In the genomic region with DNA sequence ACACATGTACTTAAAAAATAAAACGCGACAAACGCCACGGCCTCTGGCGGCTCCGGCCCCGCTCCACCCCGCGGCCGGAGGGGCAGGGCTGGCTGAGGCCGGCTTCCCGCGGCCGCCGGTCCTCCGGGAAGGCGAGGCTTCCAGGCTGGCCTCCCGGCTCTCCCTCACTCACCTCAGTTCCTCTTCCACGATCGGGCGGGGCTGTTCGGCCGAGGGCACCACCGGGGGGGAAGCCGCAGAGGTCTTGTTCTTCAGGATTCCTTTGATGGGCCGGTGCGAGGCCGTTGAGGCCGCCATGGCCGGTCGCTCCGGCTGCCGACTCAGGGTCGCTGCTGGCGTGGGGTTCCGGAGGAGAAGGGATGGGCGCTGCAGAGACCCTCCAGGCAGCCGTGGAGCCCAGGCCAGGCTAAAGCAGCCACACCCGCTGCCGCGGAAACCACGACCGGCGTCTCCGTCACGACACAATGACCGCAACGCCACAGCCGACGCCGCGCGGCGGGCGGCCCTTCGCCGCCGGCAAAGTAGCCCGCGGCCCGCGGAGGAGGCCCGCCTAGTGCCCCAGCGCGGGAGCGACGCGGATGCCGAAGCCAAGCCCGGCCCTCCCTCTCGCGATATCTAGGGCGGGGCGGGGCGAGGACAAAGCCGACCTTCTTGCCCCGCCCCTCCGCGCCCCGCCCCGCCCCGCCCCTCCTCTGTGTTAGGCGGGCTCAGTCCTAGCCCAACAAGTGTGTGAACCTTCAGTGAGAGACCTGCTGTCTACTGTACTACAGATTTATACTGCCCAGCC, we compare ENCODE assay signal across 8 mouse cellular contexts. TPM values are rescaled to one million over a fixed set of nuclear protein-coding genes. Genes with fewer than 3 reads are reported as not detected.
A peak's percentile ranks its signal among the peaks of the same experiment; 100 is the strongest.
DNase-seq lines count a peak whose midpoint lies in the region; ATAC-seq and TF ChIP-seq lines count a peak whose summit lies in the region.

Gene Ppp1r2 (minus strand): TSS at position 604 of the 787 bp plus-strand sequence.

- peaks cover 7% of the 10 kb centered on the region for H3K36me3 ChIP-seq in heart, embryonic 10.5 days
- no peaks in the 10 kb centered on the region; the same call in 1 of the 2 replicates for H3K36me3 ChIP-seq in kidney, embryonic 14.5 days (ENCODE audit: control insufficient read depth, insufficient read depth, low read length)
- no peaks in the 10 kb centered on the region for H3K36me3 ChIP-seq in liver, adult 2 months (ENCODE audit: control insufficient read depth, insufficient read depth, low read length)

- ATAC-seq in kidney, embryonic 14.5 days (ENCODE audit: low FRiP score, low TSS enrichment), result peak; percentile 97
- peak; percentile 89 for ATAC-seq in monocyte, adult 5-6 weeks (replicated peaks; ENCODE audit: insufficient number of reproducible peaks, low FRiP score, low TSS enrichment, poor library complexity, severe bottlenecking)

- H3K79me2 ChIP-seq in liver, adult 2 months (ENCODE audit: control insufficient read depth, insufficient read depth, low read length), result peaks cover 24% of the 10 kb centered on the region; the same call in 1 of the 2 replicates

- DNase-seq in CD4-positive helper T cell, adult 2 months (ENCODE audit: low read depth, low spot score), result peak; percentile 92
- DNase-seq in brain, adult 2 months (ENCODE audit: low read depth, low spot score), result peak; percentile 94
- DNase-seq in heart, embryonic 10.5 days (ENCODE audit: low spot score), result peak; percentile 96
- DNase-seq in liver, adult 2 months (ENCODE audit: extremely low read depth, low read depth, low spot score), result peak; percentile 60
- DNase-seq in spleen, postnatal 36 days (ENCODE audit: low spot score in 2 of 2), result peak; percentile 91

- H3K27me3 ChIP-seq in heart, embryonic 10.5 days (ENCODE audit: insufficient read depth, poor library complexity, severe bottlenecking), result no peaks in the 10 kb centered on the region
- H3K27me3 ChIP-seq in kidney, embryonic 14.5 days (ENCODE audit: control insufficient read depth, insufficient read depth, low read length), result no peaks in the 10 kb centered on the region
- H3K27me3 ChIP-seq in liver, adult 2 months (ENCODE audit: control insufficient read depth, insufficient read depth, low read length), result no peaks in the 10 kb centered on the region

- peaks cover 10% of the 10 kb centered on the region; the same call in 1 of the 2 replicates for H3K4me1 ChIP-seq in embryonic fibroblast, embryonic 13.5 days (ENCODE audit: control insufficient read depth, insufficient read depth, low read length)
- peaks cover 43% of the 10 kb centered on the region for H3K4me1 ChIP-seq in heart, embryonic 10.5 days
- peaks cover 25% of the 10 kb centered on the region for H3K4me1 ChIP-seq in kidney, embryonic 14.5 days (ENCODE audit: control insufficient read depth, insufficient read depth, low read length)
- H3K4me1 ChIP-seq in liver, adult 2 months (ENCODE audit: control insufficient read depth, insufficient read depth, low read length), result no peaks in the 10 kb centered on the region; the same call in 1 of the 2 replicates

- H3K4me3 ChIP-seq in embryonic fibroblast, embryonic 13.5 days (ENCODE audit: insufficient read depth, low read length), result peak within 1 kb of the TSS; percentile 99
- H3K4me3 ChIP-seq in heart, embryonic 10.5 days, result peak within 1 kb of the TSS; percentile 82
- peak within 1 kb of the TSS; percentile 89 for H3K4me3 ChIP-seq in kidney, embryonic 14.5 days (ENCODE audit: low read length)
- H3K4me3 ChIP-seq in liver, adult 2 months (ENCODE audit: insufficient read depth, low read depth, low read length), result peak within 1 kb of the TSS; percentile 75

- peak within 1 kb of the TSS; percentile 72 for H3K27ac ChIP-seq in embryonic fibroblast, embryonic 13.5 days (ENCODE audit: insufficient read depth, low read length)
- peak within 1 kb of the TSS; percentile 96 for H3K27ac ChIP-seq in heart, embryonic 10.5 days
- peak within 1 kb of the TSS; percentile 88 for H3K27ac ChIP-seq in kidney, embryonic 14.5 days (ENCODE audit: low read depth, low read length)
- peak within 1 kb of the TSS; percentile 87 for H3K27ac ChIP-seq in liver, adult 2 months (replicated peaks; ENCODE audit: insufficient read depth, low read depth, low read length)

- H3K4me2 ChIP-seq in kidney, embryonic 14.5 days (replicated peaks; ENCODE audit: low read depth, low read length), result peak within 1 kb of the TSS; percentile 79

- peak; percentile 86 for TF ChIP-seq POLR2A in embryonic fibroblast, embryonic 13.5 days (IDR thresholded peaks at IDR 0.05; ENCODE audit: low read depth, low read length)
- peak; percentile 89 for TF ChIP-seq POLR2A in liver, adult 2 months (IDR thresholded peaks at IDR 0.05; ENCODE audit: extremely low read depth, insufficient read depth, low read length)

- H3K9me3 ChIP-seq in heart, embryonic 10.5 days, result no peaks in the 10 kb centered on the region
- no peaks in the 10 kb centered on the region for H3K9me3 ChIP-seq in kidney, embryonic 14.5 days (ENCODE audit: control insufficient read depth, low read length)

- under 1% methylated on average over 72 of the region's 83 CpGs for WGBS in heart, embryonic 10.5 days
- under 1% methylated on average over 66 of the region's 83 CpGs for WGBS in kidney, embryonic 14.5 days
- under 1% methylated on average over 82 of the region's 83 CpGs for WGBS in liver, adult 2 months

- no peak for TF ChIP-seq CTCF in embryonic fibroblast, embryonic 13.5 days (IDR thresholded peaks at IDR 0.05; ENCODE audit: borderline replicate concordance, insufficient read depth, low read length)
- TF ChIP-seq CTCF in liver, adult 2 months (IDR thresholded peaks at IDR 0.05; ENCODE audit: low read depth, low read length), result peak; percentile 15; the same call in 1 of the 2 replicates

- peak within 1 kb of the TSS; percentile 96 for H3K9ac ChIP-seq in kidney, embryonic 14.5 days (ENCODE audit: low read depth, low read length)
- H3K9ac ChIP-seq in liver, adult 2 months (ENCODE audit: low read depth, low read length), result peak within 1 kb of the TSS; percentile 82

RNA-seq across cellular contexts. Expression of gene Ppp1r2, which starts in this region (rescaled TPM):
- polyA plus RNA-seq in embryonic fibroblast, embryonic 13.5 days (2011; ENCODE audit: insufficient read length, low read depth, missing spikeins), result 51.5 and 57.0 TPM in 2 replicates
- polyA plus RNA-seq in heart, embryonic 10.5 days (2016; fragmentation: Nextera tagmentation; extraction: Ambion mirVana), result 85.0 and 95.4 TPM in 2 replicates
- polyA plus RNA-seq in kidney, embryonic 14.5 days (2014; fragmentation: Nextera tagmentation; extraction: Ambion mirVana), result 77.0 and 98.6 TPM in 2 replicates
- 14.9 and 15.9 TPM in 2 replicates for total RNA-seq in liver, adult 2 months (2014; rRNA removed)
- polyA plus RNA-seq in liver, adult 2 months (2012; rRNA removed), result 11.5 and 17.4 TPM in 2 replicates
- 79.6 to 110 TPM (median 91.3 TPM) in 3 replicates for total RNA-seq in monocyte, adult 5-6 weeks (2017)

Comparison
In these comparisons a context has a peak if more than half of its experiments do, and no peak if none do; other contexts are left out.
1. Peak in every context shown above with its lines: DNase-seq, ATAC-seq, H3K4me3 ChIP-seq and H3K27ac ChIP-seq.